In genomic region chr7:127231376-127231775, GRCm38 (mm10) we compare ENCODE assay signal across 9 mouse cellular contexts. TPM values are rescaled to one million over a fixed set of nuclear protein-coding genes. Genes with fewer than 3 reads are reported as not detected.
DNase-seq lines count a peak whose midpoint lies in the region; ATAC-seq and TF ChIP-seq lines count a peak whose summit lies in the region.
"Had no signal": no experiment of that assay in that cellular context is flagged by ENCODE, and none has a peak within 500 bp of the region (broad histone marks: within the 10 kb centered on the region; RNA-seq: fewer than 3 reads in every experiment).

No protein-coding gene starts in this region.

- H3K27ac ChIP-seq in heart, embryonic 14.5 days (replicated peaks in 1 of 2; ENCODE audit: control insufficient read depth in 1 of 2, insufficient read depth in 1 of 2, low read depth in 2 of 2, low read length in 2 of 2), result peak overlapping the region in 1 of 2 experiments; percentile 97; a peak in 2 of 4 replicates
- peak overlapping the region; percentile 94; the same call in 1 of the 2 replicates for H3K27ac ChIP-seq in ES-E14 (ENCODE audit: insufficient read depth, low read depth, low read length, poor library complexity, severe bottlenecking)
- H3K27ac ChIP-seq in hindbrain, embryonic 10.5 days, result peak overlapping the region; percentile 99
- H3K27ac ChIP-seq in liver, postnatal 0 days (ENCODE audit: low read depth), result no peak overlapping the region

- no peak for ATAC-seq in heart, embryonic 14.5 days (ENCODE audit: insufficient number of reproducible peaks, insufficient read depth, low FRiP score, low read depth)
- no peak for ATAC-seq in liver, postnatal 0 days

- TF ChIP-seq EP300 in liver, postnatal 0 days (IDR thresholded peaks at IDR 0.05; ENCODE audit: low read depth), result no peak

- H3K9me3 ChIP-seq in heart, embryonic 14.5 days (ENCODE audit: control insufficient read depth, low read length), result no peaks in the 10 kb centered on the region
- H3K9me3 ChIP-seq in ES-E14 (ENCODE audit: control insufficient read depth, insufficient read depth, low read depth, low read length), result no peaks in the 10 kb centered on the region
- peaks cover 9% of the 10 kb centered on the region; the same call in 1 of the 2 replicates for H3K9me3 ChIP-seq in hindbrain, embryonic 10.5 days
- no peaks in the 10 kb centered on the region for H3K9me3 ChIP-seq in liver, postnatal 0 days (ENCODE audit: low read length)

- no peak for DNase-seq in heart, adult 11 months
- DNase-seq in ES-E14 (ENCODE audit: low read depth, low spot score), result no peak
- no peak for DNase-seq in hindbrain, embryonic 10.5 days (ENCODE audit: low spot score)
- no peak for DNase-seq in liver, postnatal 0 days
- no peak for DNase-seq in spleen, postnatal 36 days (ENCODE audit: low spot score in 2 of 2)
- no peak for DNase-seq in spleen, postnatal 4 days (ENCODE audit: low spot score in 2 of 2)
- DNase-seq in adrenal gland, postnatal 14 days, result no peak
- DNase-seq: kidney, adult 18-20 months had no signal

- WGBS in heart, embryonic 14.5 days, result 61% methylated on average over 3 of the region's 3 CpGs
- WGBS in hindbrain, embryonic 10.5 days, result 83% methylated on average over 3 of the region's 3 CpGs
- 56% methylated on average over 3 of the region's 3 CpGs for WGBS in liver, postnatal 0 days (ENCODE audit: insufficient replicate concordance)

- in situ Hi-C loops in ES-E14 (cut with MboI; ENCODE audit: low sequenced_read_pairs in 2 of 2, unreplicated experiment in 2 of 2), result no loop called here

- H3K36me3 ChIP-seq in heart, embryonic 14.5 days (ENCODE audit: control insufficient read depth, insufficient read depth, low read length), result peaks cover 37% of the 10 kb centered on the region
- peaks cover 25% of the 10 kb centered on the region for H3K36me3 ChIP-seq in ES-E14 (ENCODE audit: control insufficient read depth, insufficient read depth, low read length, poor library complexity, severe bottlenecking)
- peaks cover 63% of the 10 kb centered on the region for H3K36me3 ChIP-seq in hindbrain, embryonic 10.5 days
- H3K36me3 ChIP-seq in liver, postnatal 0 days (replicated peaks; ENCODE audit: insufficient read depth, low read length), result peaks cover 12% of the 10 kb centered on the region

- H3K4me2 ChIP-seq in heart, embryonic 14.5 days (ENCODE audit: low read length), result peak overlapping the region; percentile 84
- peak overlapping the region; percentile 94 for H3K4me2 ChIP-seq in liver, postnatal 0 days (ENCODE audit: low read depth, low read length)

- peak overlapping the region; percentile 89 to 99 for H3K4me3 ChIP-seq in heart, embryonic 14.5 days (ENCODE audit: control insufficient read depth in 1 of 2, insufficient read depth in 1 of 2, low read depth in 1 of 2, low read length in 2 of 2)
- peak overlapping the region; percentile 81 to 83 for H3K4me3 ChIP-seq in ES-E14 (ENCODE audit: insufficient read depth in 1 of 2, low read depth in 1 of 2, low read length in 2 of 2, poor library complexity in 1 of 2, severe bottlenecking in 1 of 2)
- peak overlapping the region; percentile 93 for H3K4me3 ChIP-seq in hindbrain, embryonic 10.5 days
- H3K4me3 ChIP-seq in liver, postnatal 0 days (ENCODE audit: low read depth, low read length), result peak overlapping the region; percentile 99; the same call in 1 of the 2 replicates

- H3K4me1 ChIP-seq in heart, embryonic 14.5 days (ENCODE audit: control insufficient read depth in 2 of 2, insufficient read depth in 2 of 2, low read length in 2 of 2), result peaks cover 10 to 26% of the 10 kb centered on the region in 2 experiments
- H3K4me1 ChIP-seq in ES-E14 (ENCODE audit: control insufficient read depth in 2 of 2, insufficient read depth in 2 of 2, low read length in 2 of 2, poor library complexity in 1 of 2), result peaks cover 3 to 13% of the 10 kb centered on the region in 2 experiments; a peak in 2 of 4 replicates
- H3K4me1 ChIP-seq in hindbrain, embryonic 10.5 days (replicated peaks), result peaks cover 46% of the 10 kb centered on the region
- peaks cover 21% of the 10 kb centered on the region for H3K4me1 ChIP-seq in liver, postnatal 0 days (ENCODE audit: insufficient read depth)

- peak overlapping the region; percentile 97 for H3K9ac ChIP-seq in heart, embryonic 14.5 days (ENCODE audit: low read length)
- H3K9ac ChIP-seq in ES-E14 (ENCODE audit: insufficient read depth, low read depth, low read length, poor library complexity, severe bottlenecking), result peak overlapping the region; percentile 85; the same call in 1 of the 2 replicates
- no peak overlapping the region for H3K9ac ChIP-seq in liver, postnatal 0 days (replicated peaks)

- no peak for TF ChIP-seq CTCF in liver, postnatal 0 days (IDR thresholded peaks at IDR 0.05; ENCODE audit: low read depth)

- H3K27me3 ChIP-seq in heart, embryonic 14.5 days (ENCODE audit: control insufficient read depth, insufficient read depth, low read length), result no peaks in the 10 kb centered on the region
- no peaks in the 10 kb centered on the region for H3K27me3 ChIP-seq in hindbrain, embryonic 10.5 days (ENCODE audit: insufficient read depth, poor library complexity, severe bottlenecking)
- H3K27me3 ChIP-seq in liver, postnatal 0 days (ENCODE audit: insufficient read depth, low read length), result no peaks in the 10 kb centered on the region

TF ChIP-seq in ES-E14, 5 proteins besides CTCF, POLR2A, EP300 and RAD21:
- no peak for TF ChIP-seq ZNF384 (IDR thresholded peaks at IDR 0.05; ENCODE audit: low read depth, low read length)
- TF ChIP-seq CHD2 (IDR thresholded peaks at IDR 0.05; ENCODE audit: low read depth, low read length), result no peak
- TF ChIP-seq MAFK (IDR thresholded peaks at IDR 0.05; ENCODE audit: insufficient read depth, low read depth, low read length), result no peak
- no peak for TF ChIP-seq ZC3H11A (IDR thresholded peaks at IDR 0.05; ENCODE audit: borderline replicate concordance, low read depth, low read length)
- no peak for TF ChIP-seq HCFC1 (IDR thresholded peaks at IDR 0.05; ENCODE audit: borderline replicate concordance, insufficient read depth, low read length)

RNA-seq across cellular contexts. Expression of gene Zfp553, which starts 1.5 kb away (rescaled TPM):
- 9.9 and 11.4 TPM in 2 replicates for polyA plus RNA-seq in heart, embryonic 14.5 days (2014; fragmentation: Nextera tagmentation; extraction: Ambion mirVana)
- 55.2 and 64.7 TPM in 2 replicates for total RNA-seq in ES-E14 (2012; rRNA removed)
- 78.7 and 81.0 TPM in 2 replicates for polyA plus RNA-seq in hindbrain, embryonic 10.5 days (2016; fragmentation: Nextera tagmentation; extraction: Ambion mirVana)
- polyA plus RNA-seq in liver, postnatal 0 days (2015; fragmentation: Nextera tagmentation; extraction: Ambion mirVana), result 4.0 and 5.3 TPM in 2 replicates
- total RNA-seq in adrenal gland, postnatal 14 days (2021), result 10.0 and 13.8 TPM in 2 replicates

RNA-seq across cellular contexts. Expression of gene Sept1, which starts 1.6 kb away (rescaled TPM):
- 22.2 and 25.3 TPM in 2 replicates for polyA plus RNA-seq in heart, embryonic 14.5 days (2014; fragmentation: Nextera tagmentation; extraction: Ambion mirVana)
- 85.8 and 128 TPM in 2 replicates for total RNA-seq in ES-E14 (2012; rRNA removed)
- polyA plus RNA-seq in hindbrain, embryonic 10.5 days (2016; fragmentation: Nextera tagmentation; extraction: Ambion mirVana), result 32.4 and 33.8 TPM in 2 replicates
- polyA plus RNA-seq in liver, postnatal 0 days (2015; fragmentation: Nextera tagmentation; extraction: Ambion mirVana), result 16.7 and 17.3 TPM in 2 replicates
- 11.2 and 35.8 TPM in 2 replicates for total RNA-seq in adrenal gland, postnatal 14 days (2021)

RNA-seq across cellular contexts. Expression of gene Zfp771, which starts 12.7 kb away (rescaled TPM):
- 26.8 and 31.4 TPM in 2 replicates for polyA plus RNA-seq in heart, embryonic 14.5 days (2014; fragmentation: Nextera tagmentation; extraction: Ambion mirVana)
- 18.7 and 21.6 TPM in 2 replicates for total RNA-seq in ES-E14 (2012; rRNA removed)
- 62.4 and 70.1 TPM in 2 replicates for polyA plus RNA-seq in hindbrain, embryonic 10.5 days (2016; fragmentation: Nextera tagmentation; extraction: Ambion mirVana)
- polyA plus RNA-seq in liver, postnatal 0 days (2015; fragmentation: Nextera tagmentation; extraction: Ambion mirVana), result 15.5 and 17.8 TPM in 2 replicates
- total RNA-seq in adrenal gland, postnatal 14 days (2021), result 25.9 and 28.1 TPM in 2 replicates

RNA-seq across cellular contexts. Expression of gene Mylpf, which starts 22.7 kb away (rescaled TPM):
- polyA plus RNA-seq in heart, embryonic 14.5 days (2014; fragmentation: Nextera tagmentation; extraction: Ambion mirVana), result 11.7 and 14.9 TPM in 2 replicates
- total RNA-seq in ES-E14 (2012; rRNA removed), result 322 and 498 TPM in 2 replicates
- polyA plus RNA-seq in hindbrain, embryonic 10.5 days (2016; fragmentation: Nextera tagmentation; extraction: Ambion mirVana), result 13.0 and 17.7 TPM in 2 replicates
- polyA plus RNA-seq in liver, postnatal 0 days (2015; fragmentation: Nextera tagmentation; extraction: Ambion mirVana), result 19.7 and 94.3 TPM in 2 replicates
- total RNA-seq in adrenal gland, postnatal 14 days (2021), result 4.3 and 4.9 TPM in 2 replicates

RNA-seq across cellular contexts. Expression of gene Tbc1d10b, which starts 23.1 kb away (rescaled TPM):
- polyA plus RNA-seq in heart, embryonic 14.5 days (2014; fragmentation: Nextera tagmentation; extraction: Ambion mirVana), result 20.2 and 21.2 TPM in 2 replicates
- 63.3 and 67.0 TPM in 2 replicates for total RNA-seq in ES-E14 (2012; rRNA removed)
- polyA plus RNA-seq in hindbrain, embryonic 10.5 days (2016; fragmentation: Nextera tagmentation; extraction: Ambion mirVana), result 25.6 and 28.2 TPM in 2 replicates
- 8.3 and 8.6 TPM in 2 replicates for polyA plus RNA-seq in liver, postnatal 0 days (2015; fragmentation: Nextera tagmentation; extraction: Ambion mirVana)
- total RNA-seq in adrenal gland, postnatal 14 days (2021), result 38.9 and 45.6 TPM in 2 replicates
